Mouse (Mus musculus) ES-E14 (cell line): Measurements from ENCODE around the gene Cpeb4. TPM values are rescaled to one million over a fixed set of nuclear protein-coding genes. Genes with fewer than 3 reads are reported as not detected.

Experiments
- DNase-seq: peaks from one replicate; pipeline ENCODE4 v3.0.0-alpha.2; 2013; ENCODE audit warnings: low read depth, low spot score
- H3K27ac ChIP-seq: 2 replicates; pipeline ENCODE4 v1.5.1; 2012; ENCODE audit warnings: low read depth, mild to moderate bottlenecking, low read length, moderate library complexity, mixed read lengths; ENCODE audit not compliant: poor library complexity, insufficient read depth, severe bottlenecking
- H3K36me3 ChIP-seq: 2 replicates; pipeline ENCODE4 v1.6.1; 2012; ENCODE audit warnings: mild to moderate bottlenecking, low read length, moderate library complexity, mixed read lengths; ENCODE audit not compliant: control insufficient read depth, poor library complexity, insufficient read depth, severe bottlenecking
- H3K4me1 ChIP-seq, 2 experiments: fragments of 150-350 bp in 1 of 2; sonication (generic) in 1 of 2; 2 replicates each; pipeline ENCODE4 v1.6.1; 2012; ENCODE audit warnings: low read length in 2 of 2, mild to moderate bottlenecking in 1 of 2, mixed read lengths in 1 of 2; ENCODE audit not compliant: control insufficient read depth in 2 of 2, insufficient read depth in 2 of 2, poor library complexity in 1 of 2
- H3K4me3 ChIP-seq, 2 experiments: fragments of 150-350 bp in 1 of 2; sonication (generic) in 1 of 2; 2 replicates each; pipeline ENCODE4 v1.5.1; 2012; ENCODE audit warnings: low read length in 2 of 2, low read depth in 1 of 2, mild to moderate bottlenecking in 1 of 2, mixed read lengths in 1 of 2; ENCODE audit not compliant: insufficient read depth in 1 of 2, poor library complexity in 1 of 2, severe bottlenecking in 1 of 2
- H3K9ac ChIP-seq: 2 replicates; pipeline ENCODE4 v1.6.1; 2012; ENCODE audit warnings: low read depth, mild to moderate bottlenecking, low read length, mixed read lengths; ENCODE audit not compliant: poor library complexity, insufficient read depth, severe bottlenecking
- H3K9me3 ChIP-seq: fragments of 150-350 bp; sonication (generic); 2 replicates; pipeline ENCODE4 v1.6.1; 2012; ENCODE audit warnings: low read depth, mild to moderate bottlenecking, low read length; ENCODE audit not compliant: control insufficient read depth, insufficient read depth
- CHD2 ChIP-seq: IDR thresholded peaks from 2 replicates; pipeline ENCODE4 v1.6.1; 2014; ENCODE audit warnings: mild to moderate bottlenecking, low read depth, low read length, inconsistent platforms
- HCFC1 ChIP-seq: IDR thresholded peaks from 2 replicates; pipeline ENCODE4 v1.6.1; 2012; ENCODE audit warnings: low read length, inconsistent platforms, borderline replicate concordance; ENCODE audit not compliant: insufficient read depth
- MAFK ChIP-seq: IDR thresholded peaks from 2 replicates; pipeline ENCODE4 v1.6.1; 2014; ENCODE audit warnings: mild to moderate bottlenecking, low read depth, low read length, inconsistent platforms; ENCODE audit not compliant: insufficient read depth
- ZC3H11A ChIP-seq: IDR thresholded peaks from 2 replicates; pipeline ENCODE4 v1.6.1; 2012; ENCODE audit warnings: low read depth, mild to moderate bottlenecking, inconsistent platforms, low read length, borderline replicate concordance
- ZNF384 ChIP-seq: IDR thresholded peaks from 2 replicates; pipeline ENCODE4 v1.6.1; 2012; ENCODE audit warnings: low read depth, low read length, inconsistent platforms
- in situ Hi-C, 2 experiments: fragments of 600-800 bp; cut with MboI; formaldehyde crosslinking; loops; one replicate each; pipeline ENCODE4 v1.15.1; 2025; ENCODE audit warnings: low sequenced_read_pairs in 2 of 2, inconsistent platforms in 1 of 2; ENCODE audit not compliant: unreplicated experiment in 2 of 2
- total RNA-seq: library from RNA; depleted of rRNA; stranded (reverse); fragments of 300-350 nt; gene quantifications from 2 replicates; pipeline ENCODE4 v1.2.3, GENCODE M21; 2012

Cpeb4 gene
- total RNA-seq, 1 experiment: 11.5 TPM

DNA sequence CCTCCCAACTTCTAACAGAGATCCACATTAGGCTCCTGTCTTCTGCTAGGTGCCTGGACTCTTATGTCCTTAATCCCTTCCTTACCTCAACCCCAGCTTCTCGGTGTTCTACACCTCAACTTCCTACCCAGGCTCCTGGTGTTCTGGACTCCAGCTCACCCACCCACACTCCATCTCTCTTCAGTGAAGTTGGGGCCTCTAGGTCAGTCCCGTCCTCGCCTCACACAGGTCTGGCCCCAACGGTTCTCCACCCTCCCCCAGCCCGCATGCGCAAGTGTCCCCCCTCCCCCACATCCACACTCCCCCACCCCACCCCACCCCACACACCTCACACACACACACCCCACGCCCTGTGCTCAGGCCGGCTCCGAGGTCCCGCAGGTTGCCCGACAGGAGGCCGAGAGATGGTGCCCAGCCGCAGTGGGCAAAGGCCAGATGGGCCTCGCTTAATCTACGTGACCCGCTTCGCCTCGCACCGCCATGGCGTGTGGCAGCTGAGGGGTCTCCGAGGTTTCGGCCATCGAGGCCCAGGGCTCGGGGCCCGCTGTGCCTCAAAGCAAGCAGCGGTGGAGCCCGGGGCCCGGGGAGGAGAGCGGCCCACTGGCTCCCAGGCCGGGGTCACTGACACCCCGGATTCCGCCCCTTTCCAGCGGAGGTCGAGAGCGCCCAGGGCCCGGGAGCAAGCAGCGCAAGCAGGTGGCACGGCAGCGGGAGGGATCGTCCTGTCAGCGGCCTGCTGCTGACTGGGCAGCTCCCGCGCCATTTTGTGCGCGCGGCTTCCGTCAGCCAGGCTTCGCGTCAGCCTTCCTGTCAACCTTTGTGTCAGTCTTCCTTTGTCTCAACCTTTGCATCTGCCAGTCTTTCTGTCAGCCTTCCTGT lies 93.5 kb downstream of the Cpeb4 start, which contains the start of gene 4930524B15Rik:
TSS of gene 4930524B15Rik (plus strand) at position 337 of the 879 bp plus-strand sequence.
- Histone ChIP-seq H3K4me1 (peaks cover 0 to 5% of the 10 kb centered on the region in 2 experiments; a peak in 2 of 4 replicates), H3K27ac (no peak within 1 kb of the TSS), H3K9ac (peak within 1 kb of the TSS; percentile 60), H3K36me3 (no peaks in the 10 kb centered on the region), H3K4me3 (peak within 1 kb of the TSS; percentile 51 to 71), H3K9me3 (no peaks in the 10 kb centered on the region)
- DNase-seq: no peak
- in situ Hi-C loops: no loop called here
- no peak for TF ChIP-seq ZC3H11A
- 0 out of 2 replicates have a peak, but pooled peaks have one; percentile 14 for TF ChIP-seq HCFC1

DNA sequence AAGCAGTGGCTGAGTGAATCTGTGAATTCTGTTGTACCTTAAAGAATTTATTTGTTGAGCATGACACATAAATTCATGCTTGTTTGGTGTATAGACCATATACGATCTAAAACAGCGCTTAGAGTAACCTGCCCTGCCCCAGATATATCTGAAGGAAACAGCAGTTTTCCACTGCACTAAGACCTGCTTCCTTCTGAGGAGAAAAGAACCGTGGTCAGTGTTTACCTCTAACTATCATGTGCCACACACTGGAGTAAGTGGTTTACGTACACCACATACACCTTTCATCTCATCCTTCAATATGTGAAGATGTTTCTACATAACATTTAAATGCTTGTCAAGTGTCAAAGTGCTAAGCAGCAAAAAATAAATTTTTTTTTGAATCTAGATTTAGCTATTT lies 102.1 kb downstream of the Cpeb4 start:
- H3K27ac ChIP-seq: no peak overlapping the region
- no peak overlapping the region for H3K4me3 ChIP-seq
- H3K36me3 ChIP-seq: no peaks in the 10 kb centered on the region
- H3K4me1 ChIP-seq: no peaks in the 10 kb centered on the region
- no peaks in the 10 kb centered on the region for H3K9me3 ChIP-seq
- in situ Hi-C loops: no loop called here
- DNase-seq: no peak
- no peak overlapping the region for H3K9ac ChIP-seq
- TF ChIP-seq ZNF384: no peak
- no peak for TF ChIP-seq HCFC1
- no peak for TF ChIP-seq MAFK
- TF ChIP-seq CHD2: no peak
- TF ChIP-seq ZC3H11A: no peak

DNA sequence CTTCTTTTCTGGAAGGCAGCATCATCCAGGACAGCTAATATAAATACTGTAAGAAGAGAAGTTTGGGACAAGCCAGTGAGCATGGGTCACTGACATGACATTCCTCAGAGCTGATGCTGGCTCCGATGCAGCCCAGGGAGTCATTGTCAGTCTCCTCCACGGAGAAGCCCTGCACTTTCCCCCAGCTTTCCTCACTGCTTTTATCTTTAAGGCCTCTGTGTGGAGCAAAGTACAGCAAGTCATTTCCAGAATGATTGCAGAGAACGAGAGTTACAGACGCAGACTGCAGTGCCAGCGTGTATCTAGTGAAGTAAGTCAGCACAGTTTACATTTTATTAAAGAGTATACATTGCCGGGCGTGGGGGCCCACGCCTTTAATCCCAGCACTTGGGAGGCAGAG lies 102.8 kb downstream of the Cpeb4 start:
- TF ChIP-seq ZNF384 (no peak), CHD2 (no peak), ZC3H11A (no peak)
- Histone ChIP-seq H3K9ac (no peak overlapping the region), H3K4me1 (no peaks in the 10 kb centered on the region), H3K36me3 (no peaks in the 10 kb centered on the region), H3K9me3 (no peaks in the 10 kb centered on the region), H3K27ac (no peak overlapping the region), H3K4me3 (no peak overlapping the region)
- no peak for DNase-seq
- in situ Hi-C loops: no loop called here

- H3K36me3 ChIP-seq: no peaks in the 10 kb centered on the region
- no peak overlapping the region for H3K4me3 ChIP-seq
- H3K4me1 ChIP-seq: no peaks in the 10 kb centered on the region
- in situ Hi-C loops: no loop called here
- no peak overlapping the region for H3K9ac ChIP-seq
- DNase-seq: no peak
- TF ChIP-seq MAFK (no peak), CHD2 (no peak), ZC3H11A (no peak), ZNF384 (no peak), HCFC1 (no peak)
- H3K27ac ChIP-seq: no peak overlapping the region
- no peaks in the 10 kb centered on the region for H3K9me3 ChIP-seq
Measured at GRCm38 (mm10) chr11:31975678-31976077, 103.7 kb downstream of the Cpeb4 start.
